Mouse (Mus musculus) megakaryocyte-erythroid progenitor cell, adult 5 weeks (primary cell): ENCODE data around the gene Chtf18. TPM values are rescaled to one million over a fixed set of nuclear protein-coding genes. Genes with fewer than 3 reads are reported as not detected.

Experiments
- polyA plus RNA-seq: library from polyadenylated mRNA; stranded (reverse); fragments of >175 nt; gene quantifications from 2 replicates; pipeline ENCODE4 v1.2.3, GENCODE M21; 2012

Chtf18 gene
- 62.0 and 75.4 TPM in 2 replicates for polyA plus RNA-seq

DNA sequence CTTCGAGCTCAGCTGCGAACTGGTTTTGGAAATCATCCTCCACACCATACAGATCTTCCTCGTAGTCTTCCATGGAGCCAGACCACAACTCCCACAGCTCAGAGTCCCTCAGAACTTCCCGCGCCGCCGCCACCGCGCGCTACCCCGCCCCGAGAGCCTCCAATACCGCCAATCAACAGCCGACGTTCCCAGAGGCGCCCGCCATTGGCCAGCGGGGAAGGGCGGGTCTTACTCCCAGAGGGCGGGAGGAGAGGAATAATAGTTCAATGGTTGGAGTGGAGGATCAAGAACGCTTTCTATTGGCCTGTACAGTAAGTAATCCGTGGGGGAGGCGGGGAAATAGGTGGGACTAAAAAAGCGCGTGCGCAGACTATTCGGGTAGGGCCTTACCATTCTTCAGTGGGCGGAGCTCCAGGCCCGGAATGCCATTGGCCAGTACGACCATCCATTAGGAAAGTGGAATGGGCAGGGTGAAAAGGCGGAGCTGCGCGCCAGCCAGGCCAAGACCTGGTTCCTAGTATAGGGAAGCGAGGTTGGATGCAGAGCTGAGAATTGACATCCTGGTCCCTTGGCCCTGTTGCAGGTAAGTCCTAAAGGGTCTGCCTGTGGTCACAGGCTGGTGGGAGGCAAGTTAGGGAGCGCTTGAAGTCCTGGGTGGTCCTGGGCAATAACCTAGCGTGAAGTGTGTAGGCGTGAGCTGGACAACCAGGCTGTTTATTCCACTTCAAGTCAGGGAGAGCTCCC is at the start of gene Chtf18, which contains the start of gene Rpusd1:
Chtf18 (minus strand) TSS at position 155 of the 744 bp plus-strand sequence.
Rpusd1 (plus strand) TSS at position 406 of the 744 bp plus-strand sequence.

DNA sequence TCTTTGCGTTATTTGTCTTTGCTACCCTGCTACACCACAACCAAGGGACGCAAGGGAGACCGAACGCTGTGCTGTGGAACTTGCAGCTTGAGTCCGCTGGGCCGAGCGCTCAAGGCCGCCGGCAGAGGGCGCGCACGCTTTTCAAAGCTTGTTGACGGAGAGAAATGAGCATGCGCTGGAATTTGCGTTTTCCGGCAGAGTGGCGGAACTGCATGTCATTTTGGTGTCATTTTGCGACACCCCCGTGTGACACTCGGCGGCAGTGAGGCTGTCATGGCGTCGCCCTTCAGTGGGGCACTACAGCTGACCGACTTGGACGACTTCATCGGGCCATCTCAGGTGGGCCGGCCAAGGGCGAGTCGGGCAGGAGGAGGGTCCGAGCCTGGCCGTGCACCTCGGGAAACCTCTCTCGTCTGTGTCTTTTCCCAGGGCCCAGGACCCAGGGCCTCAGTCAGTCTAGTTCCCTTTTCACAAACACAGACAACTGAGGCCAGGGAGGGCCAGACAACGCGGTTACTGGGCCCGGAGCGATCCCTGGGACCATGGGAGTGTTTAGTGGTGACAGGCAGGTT is 46.4 kb upstream of the Chtf18 start, which contains the start of gene Narfl:
Narfl (plus strand) TSS at position 228 of the 572 bp plus-strand sequence.

DNA sequence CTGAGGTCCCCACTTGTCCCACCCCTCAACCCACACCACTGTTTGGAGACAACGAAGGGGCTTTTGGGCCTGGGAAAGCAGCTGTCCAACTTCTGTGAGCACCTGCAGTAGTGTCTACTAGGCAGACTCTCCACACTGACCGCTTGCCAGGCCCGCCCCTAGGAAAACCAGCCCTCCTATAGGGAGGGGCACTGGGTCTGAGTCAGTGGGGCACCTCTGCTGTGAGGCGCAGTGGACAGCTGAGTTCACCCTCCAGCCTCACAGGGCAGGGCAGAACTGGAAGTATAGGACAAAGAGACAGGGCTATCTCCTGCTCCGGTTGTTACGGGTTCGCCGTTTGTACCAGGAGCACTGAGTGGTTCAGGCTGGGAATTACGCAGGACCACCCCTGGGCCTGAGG is 27.0 kb upstream of the Chtf18 start, which contains the start of gene Msln:
Msln (minus strand) TSS at position 138 of the 400 bp plus-strand sequence.

DNA sequence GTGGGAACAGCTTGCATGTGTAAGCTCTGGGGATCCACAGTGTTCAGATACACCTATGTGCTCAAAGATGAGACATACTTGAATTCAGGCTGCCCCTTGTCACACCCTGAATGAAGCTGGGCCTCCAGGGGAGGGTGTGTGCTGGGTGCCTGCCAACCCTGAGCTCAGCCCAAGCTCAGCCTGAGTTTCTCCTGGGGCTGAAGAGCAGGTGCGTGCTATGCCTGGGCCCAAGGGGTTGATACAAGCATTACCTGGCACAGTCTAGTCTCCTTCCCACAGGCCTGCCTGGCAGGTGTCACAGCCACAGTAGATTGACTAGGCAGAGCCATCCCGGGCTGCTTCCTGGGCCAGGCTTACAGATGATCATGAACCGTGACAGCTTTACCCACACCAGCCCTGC is 8.5 kb upstream of the Chtf18 start, which contains the start of gene Mslnl:
Mslnl (plus strand) TSS at position 298 of the 400 bp plus-strand sequence.

DNA sequence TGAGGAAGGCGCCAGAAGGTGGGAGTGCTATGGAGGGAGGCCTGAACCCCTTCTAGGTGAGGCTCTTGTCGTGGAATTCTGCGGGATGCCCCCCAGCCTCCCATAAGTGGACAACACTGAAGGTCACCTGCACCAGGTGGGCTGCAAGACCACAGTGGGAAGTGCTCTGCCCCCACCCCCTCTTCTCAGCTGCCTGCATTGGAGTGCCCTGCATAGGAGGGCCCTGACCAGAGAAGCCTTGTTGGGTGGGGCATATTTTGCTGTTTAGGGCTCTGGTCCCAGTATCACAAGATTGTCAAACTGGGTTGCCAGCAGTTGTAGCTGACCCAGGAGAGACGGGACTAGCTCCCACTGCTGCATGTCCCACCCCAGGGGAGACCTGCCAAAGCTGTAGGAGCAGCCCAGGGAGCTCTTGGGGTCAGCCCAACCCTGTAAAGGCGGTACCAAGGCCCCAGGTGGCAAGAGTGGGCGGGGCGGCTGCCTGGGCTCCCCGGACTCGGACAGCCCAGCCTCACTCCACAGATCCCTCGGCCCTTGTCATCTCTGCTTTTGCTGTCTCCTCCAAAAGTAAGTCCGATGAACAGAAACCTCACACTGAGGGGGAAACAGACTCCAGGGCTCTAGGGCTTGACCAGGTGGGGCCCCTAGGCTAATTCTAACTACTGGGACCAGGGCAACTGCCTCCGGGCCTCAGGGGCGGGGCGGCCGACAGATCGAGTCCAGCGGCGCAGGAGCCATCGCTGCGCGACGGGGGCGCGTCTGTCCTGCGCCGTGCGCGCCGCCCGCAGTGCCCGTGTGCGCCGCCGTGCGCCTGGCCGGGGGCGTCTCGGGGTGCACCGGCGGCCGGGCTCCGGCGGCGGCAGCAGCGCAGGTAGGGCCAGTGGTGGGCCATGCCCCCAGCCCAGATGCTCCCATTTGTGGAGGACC is 10.2 kb downstream of the Chtf18 start, which contains the start of gene Gng13:
Gng13 (plus strand) TSS at position 461 of the 927 bp plus-strand sequence.

Other genes starting within 250 kb of the Chtf18 start
- not detected in 2 replicates for gene Sstr5, start 230.1 kb downstream of the Chtf18 start, polyA plus RNA-seq
- gene Sox8, start 156.7 kb downstream of the Chtf18 start, polyA plus RNA-seq = 0.63 and 1.7 TPM in 2 replicates
- gene Lmf1, start 148.3 kb downstream of the Chtf18 start, polyA plus RNA-seq = 37.2 and 46.2 TPM in 2 replicates
- gene Gng13, start 10.2 kb downstream of the Chtf18 start, polyA plus RNA-seq = not detected in 2 replicates
- gene Rpusd1, start 251 bp upstream of the Chtf18 start, polyA plus RNA-seq = 29.2 and 34.8 TPM in 2 replicates
- 0.04 TPM in 1 of 2 replicates, not detected in the other for gene Mslnl, start 8.6 kb upstream of the Chtf18 start, polyA plus RNA-seq
- gene Msln, start 27.0 kb upstream of the Chtf18 start, polyA plus RNA-seq = not detected in 2 replicates
- 19.6 and 19.7 TPM in 2 replicates for gene Narfl, start 46.4 kb upstream of the Chtf18 start, polyA plus RNA-seq
- 28.8 and 33.6 TPM in 2 replicates for gene Haghl, start 58.3 kb upstream of the Chtf18 start, polyA plus RNA-seq
- 0.11 TPM in 1 of 2 replicates, not detected in the other for gene Ccdc78, start 59.2 kb upstream of the Chtf18 start, polyA plus RNA-seq
- gene Fam173a, start 65.5 kb upstream of the Chtf18 start, polyA plus RNA-seq = 40.2 and 41.6 TPM in 2 replicates
- not detected in 2 replicates for gene AC134908.4, start 68.2 kb upstream of the Chtf18 start, polyA plus RNA-seq
- gene Metrn, start 69.7 kb upstream of the Chtf18 start, polyA plus RNA-seq = 132 and 135 TPM in 2 replicates
- gene Fbxl16, start 81.7 kb upstream of the Chtf18 start, polyA plus RNA-seq = 0.12 and 0.13 TPM in 2 replicates
- gene Wdr24, start 96.2 kb upstream of the Chtf18 start, polyA plus RNA-seq = 8.2 and 8.6 TPM in 2 replicates
- 9.7 and 11.1 TPM in 2 replicates for gene Jmjd8, start 101.4 kb upstream of the Chtf18 start, polyA plus RNA-seq
- gene Stub1, start 106.0 kb upstream of the Chtf18 start, polyA plus RNA-seq = 153 and 162 TPM in 2 replicates
- gene Rhbdl1, start 109.9 kb upstream of the Chtf18 start, polyA plus RNA-seq = 2.0 and 2.5 TPM in 2 replicates
- 9.8 and 11.1 TPM in 2 replicates for gene Gm20683, start 114.3 kb upstream of the Chtf18 start, polyA plus RNA-seq
- gene Rhot2, start 117.4 kb upstream of the Chtf18 start, polyA plus RNA-seq = 116 and 144 TPM in 2 replicates
- gene Wdr90, start 134.1 kb upstream of the Chtf18 start, polyA plus RNA-seq = 25.5 and 31.2 TPM in 2 replicates
- 137 and 165 TPM in 2 replicates for gene Mcrip2, start 141.3 kb upstream of the Chtf18 start, polyA plus RNA-seq
- gene Mettl26, start 147.7 kb upstream of the Chtf18 start, polyA plus RNA-seq = 49.6 and 51.3 TPM in 2 replicates
- gene Wfikkn1, start 153.4 kb upstream of the Chtf18 start, polyA plus RNA-seq = 3.7 and 7.4 TPM in 2 replicates
- 11.1 and 12.9 TPM in 2 replicates for gene Rab40c, start 192.3 kb upstream of the Chtf18 start, polyA plus RNA-seq
- gene Pigq, start 217.5 kb upstream of the Chtf18 start, polyA plus RNA-seq = 135 and 143 TPM in 2 replicates
- gene Nhlrc4, start 217.5 kb upstream of the Chtf18 start, polyA plus RNA-seq = 0.50 TPM in 1 of 2 replicates, not detected in the other
- gene A930017K11Rik, start 225.1 kb upstream of the Chtf18 start, polyA plus RNA-seq = 0.02 and 0.04 TPM in 2 replicates